In genomic region chr4:115058871-115059590, GRCm38 (mm10) we compare ENCODE assay signal across 8 mouse cellular contexts. TPM values are rescaled to one million over a fixed set of nuclear protein-coding genes. Genes with fewer than 3 reads are reported as not detected.
A peak's percentile ranks its signal among the peaks of the same experiment; 100 is the strongest.
DNase-seq lines count a peak whose midpoint lies in the region; ATAC-seq and TF ChIP-seq lines count a peak whose summit lies in the region.

No protein-coding gene starts in this region.

- no peak for TF ChIP-seq CTCF in kidney, postnatal 0 days (IDR thresholded peaks at IDR 0.05; ENCODE audit: low read depth)

- ATAC-seq in erythroid progenitor cell, adult 5-6 weeks (replicated peaks; ENCODE audit: low FRiP score, poor library complexity, severe bottlenecking): peak; percentile 39
- no peak for ATAC-seq in kidney, postnatal 0 days (replicated peaks; ENCODE audit: low FRiP score, low read depth)
- no peak for ATAC-seq in midbrain, embryonic 14.5 days (ENCODE audit: low FRiP score, low TSS enrichment)
- ATAC-seq in activated CD4-positive, CD25-positive, alpha-beta regulatory T cell, adult 4 months: no peak
- ATAC-seq in cerebellum, adult (ENCODE audit: insufficient number of reproducible peaks, low FRiP score, low TSS enrichment): no peak

- intact Hi-C loops in heart, postnatal 25 days (cut with DNase I): loop anchor here (2.0 kb wide), 1 partner anchor 16 kb away; no protein-coding TSS in a partner anchor

- H3K4me1 ChIP-seq in kidney, postnatal 0 days (replicated peaks; ENCODE audit: insufficient read depth, low read length): peaks cover 23% of the 10 kb centered on the region; the same call in 1 of the 2 replicates
- 0 out of 2 replicates have a peak, but pooled peaks cover 6% of the 10 kb centered on the region for H3K4me1 ChIP-seq in midbrain, embryonic 14.5 days (ENCODE audit: control insufficient read depth, insufficient read depth, low read length)

- H3K27me3 ChIP-seq in kidney, postnatal 0 days (ENCODE audit: insufficient read depth, low read length): peaks cover 83% of the 10 kb centered on the region
- peaks cover 71% of the 10 kb centered on the region for H3K27me3 ChIP-seq in midbrain, embryonic 14.5 days (ENCODE audit: control insufficient read depth, insufficient read depth, low read length)

- peak overlapping the region; percentile 72 for H3K4me2 ChIP-seq in kidney, postnatal 0 days (ENCODE audit: low read length)
- peak overlapping the region; percentile 97 for H3K4me2 ChIP-seq in midbrain, embryonic 14.5 days (ENCODE audit: low read length)

- DNase-seq in heart, adult 11 months: peak; percentile 94
- no peak for DNase-seq in heart, postnatal 25 days (ENCODE audit: low spot score)
- DNase-seq in kidney, postnatal 0 days (ENCODE audit: low spot score): no peak
- peak; percentile 56 for DNase-seq in midbrain, embryonic 14.5 days
- DNase-seq in right cerebral cortex, postnatal 14 days: no peak

- 4% methylated on average over 23 of the region's 23 CpGs for WGBS in kidney, postnatal 0 days
- under 1% methylated on average over 23 of the region's 23 CpGs for WGBS in midbrain, embryonic 14.5 days

- H3K36me3 ChIP-seq in kidney, postnatal 0 days (ENCODE audit: insufficient read depth, low read length): no peaks in the 10 kb centered on the region
- no peaks in the 10 kb centered on the region for H3K36me3 ChIP-seq in midbrain, embryonic 14.5 days (ENCODE audit: control insufficient read depth, insufficient read depth, low read length)

- 0 out of 2 replicates have a peak overlapping the region, but pooled peaks have one; percentile 63 for H3K9ac ChIP-seq in kidney, postnatal 0 days (ENCODE audit: low read depth, low read length)
- peak overlapping the region; percentile 68 for H3K9ac ChIP-seq in midbrain, embryonic 14.5 days (replicated peaks; ENCODE audit: low read length)

- H3K4me3 ChIP-seq in kidney, postnatal 0 days (replicated peaks; ENCODE audit: low read depth, low read length): peak overlapping the region; percentile 45
- peak overlapping the region; percentile 43 for H3K4me3 ChIP-seq in midbrain, embryonic 14.5 days (replicated peaks; ENCODE audit: low read depth, low read length)

- H3K9me3 ChIP-seq in kidney, postnatal 0 days (replicated peaks; ENCODE audit: low read length): no peaks in the 10 kb centered on the region
- no peaks in the 10 kb centered on the region for H3K9me3 ChIP-seq in midbrain, embryonic 14.5 days (ENCODE audit: control insufficient read depth, low read length)

- peak overlapping the region; percentile 67 for H3K27ac ChIP-seq in kidney, postnatal 0 days
- peak overlapping the region; percentile 95 for H3K27ac ChIP-seq in midbrain, embryonic 14.5 days (replicated peaks; ENCODE audit: low read depth, low read length)

RNA-seq across cellular contexts. Expression of gene Tal1, which starts 2.8 kb away (rescaled TPM):
- total RNA-seq in heart, postnatal 25 days (2021): 1 to 10 TPM; 3.7 to 4.0 TPM
- 227 and 255 TPM in 2 replicates for total RNA-seq in erythroid progenitor cell, adult 5-6 weeks (2015; ENCODE audit: low replicate concordance)
- 186 and 231 TPM in 2 replicates for total RNA-seq in erythroid progenitor cell, adult 5-6 weeks (2017; ENCODE audit: low replicate concordance)
- polyA plus RNA-seq in kidney, postnatal 0 days (2015; fragmentation: Nextera tagmentation; extraction: Ambion mirVana): 1.0 and 1.1 TPM in 2 replicates
- polyA plus RNA-seq in midbrain, embryonic 14.5 days (2014; fragmentation: Nextera tagmentation; extraction: Ambion mirVana): 23.1 and 23.8 TPM in 2 replicates
- polyA plus RNA-seq in activated CD4-positive, CD25-positive, alpha-beta regulatory T cell, adult 4 months (2017; shearing (Covaris generic)): not detected

RNA-seq across cellular contexts. Expression of gene Pdzk1ip1, which starts 29.5 kb away (rescaled TPM):
- total RNA-seq in heart, postnatal 25 days (2021): 1 to 10 TPM in 1 of 2 experiments, not detected in 1; 1.0 TPM
- total RNA-seq in erythroid progenitor cell, adult 5-6 weeks (2015; ENCODE audit: low replicate concordance): 733 and 856 TPM in 2 replicates
- total RNA-seq in erythroid progenitor cell, adult 5-6 weeks (2017; ENCODE audit: low replicate concordance): 400 and 437 TPM in 2 replicates
- polyA plus RNA-seq in kidney, postnatal 0 days (2015; fragmentation: Nextera tagmentation; extraction: Ambion mirVana): 681 and 685 TPM in 2 replicates
- 2.0 and 4.5 TPM in 2 replicates for polyA plus RNA-seq in midbrain, embryonic 14.5 days (2014; fragmentation: Nextera tagmentation; extraction: Ambion mirVana)
- polyA plus RNA-seq in activated CD4-positive, CD25-positive, alpha-beta regulatory T cell, adult 4 months (2017; shearing (Covaris generic)): 10 to 100 TPM; 31.4 to 40.8 TPM

RNA-seq across cellular contexts. Expression of gene Stil, which starts 59.1 kb away (rescaled TPM):
- total RNA-seq in heart, postnatal 25 days (2021): under 1 TPM; 0.16 to 0.22 TPM
- total RNA-seq in erythroid progenitor cell, adult 5-6 weeks (2015; ENCODE audit: low replicate concordance): 96.2 and 98.1 TPM in 2 replicates
- total RNA-seq in erythroid progenitor cell, adult 5-6 weeks (2017; ENCODE audit: low replicate concordance): 73.3 and 112 TPM in 2 replicates
- 4.8 and 5.1 TPM in 2 replicates for polyA plus RNA-seq in kidney, postnatal 0 days (2015; fragmentation: Nextera tagmentation; extraction: Ambion mirVana)
- 1.7 and 4.8 TPM in 2 replicates for polyA plus RNA-seq in midbrain, embryonic 14.5 days (2014; fragmentation: Nextera tagmentation; extraction: Ambion mirVana)
- polyA plus RNA-seq in activated CD4-positive, CD25-positive, alpha-beta regulatory T cell, adult 4 months (2017; shearing (Covaris generic)): 1 to 10 TPM; 6.0 to 6.7 TPM

Comparison
In these comparisons a context has a peak if more than half of its experiments do, and no peak if none do; other contexts are left out.
1. DNase-seq: peak in heart, adult 11 months (single experiment) and midbrain, embryonic 14.5 days (single experiment); none in heart, postnatal 25 days (single experiment), kidney, postnatal 0 days (single experiment) and right cerebral cortex, postnatal 14 days (single experiment).
2. RNA of gene Tal1, which starts 2.8 kb away (polyA plus RNA-seq): 23.1 to 23.8 TPM in midbrain, embryonic 14.5 days; 1.0 to 1.1 TPM in kidney, postnatal 0 days and not detected in activated CD4-positive, CD25-positive, alpha-beta regulatory T cell, adult 4 months; every median in the first group is over 10 times any median in the second.
3. RNA of gene Pdzk1ip1, which starts 29.5 kb away (polyA plus RNA-seq): 681 to 685 TPM in kidney, postnatal 0 days; 31.4 to 40.8 TPM in activated CD4-positive, CD25-positive, alpha-beta regulatory T cell, adult 4 months and 2.0 to 4.5 TPM in midbrain, embryonic 14.5 days; every median in the first group is over 10 times any median in the second.